Mouse (Mus musculus): ENCODE measurements around the gene Snx21.
"Not testable (repeated sequence)": the region's sequence is repeated elsewhere in the genome, so short reads cannot be mapped to it uniquely, and the experiment has no call there.

Gene Snx21

DNA sequence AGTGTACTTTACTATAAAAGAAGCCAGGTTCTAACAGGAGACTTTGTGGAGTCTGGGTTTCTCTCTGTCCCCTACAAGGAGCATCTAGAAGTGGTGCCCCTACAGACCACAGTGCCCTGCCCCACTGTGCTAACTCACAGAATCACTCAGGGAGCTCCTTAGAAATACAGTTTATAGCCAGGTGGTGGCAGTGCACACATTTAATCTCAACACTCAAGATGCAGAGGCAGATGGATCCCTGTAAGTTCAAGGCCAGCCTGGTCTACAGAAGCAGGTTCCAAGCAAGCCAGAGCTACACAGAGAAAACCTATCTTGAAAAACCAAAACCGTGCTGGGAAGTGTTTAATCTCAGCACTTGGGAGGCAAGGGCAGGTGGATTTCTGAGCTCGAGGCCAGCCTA lies 8.1 kb downstream of the Snx21 start:
- no peak for DNase-seq (ENCODE audit: low spot score in 2 of 2)

DNA sequence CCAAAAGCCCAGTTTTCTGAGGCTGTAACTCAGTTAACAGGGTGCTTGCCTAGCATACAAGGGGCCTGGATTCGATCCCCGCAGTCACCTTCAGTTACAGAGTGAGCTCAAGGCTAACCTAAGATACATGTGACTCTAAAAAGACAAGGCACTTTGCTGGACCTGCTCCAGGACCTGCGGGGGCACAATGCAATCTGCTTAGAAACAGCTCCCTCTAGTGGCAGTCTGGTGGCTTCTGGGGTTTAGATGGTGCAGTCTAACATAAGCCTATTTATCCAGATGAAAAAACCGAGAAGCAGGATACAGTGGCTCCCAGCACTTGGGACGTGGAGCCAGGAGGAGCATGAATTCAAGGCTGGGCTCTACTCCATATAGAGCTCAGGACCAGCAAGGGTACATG lies 8.7 kb downstream of the Snx21 start:
- DNase-seq (ENCODE audit: low spot score in 2 of 2): peak; percentile 68 to 74

DNA sequence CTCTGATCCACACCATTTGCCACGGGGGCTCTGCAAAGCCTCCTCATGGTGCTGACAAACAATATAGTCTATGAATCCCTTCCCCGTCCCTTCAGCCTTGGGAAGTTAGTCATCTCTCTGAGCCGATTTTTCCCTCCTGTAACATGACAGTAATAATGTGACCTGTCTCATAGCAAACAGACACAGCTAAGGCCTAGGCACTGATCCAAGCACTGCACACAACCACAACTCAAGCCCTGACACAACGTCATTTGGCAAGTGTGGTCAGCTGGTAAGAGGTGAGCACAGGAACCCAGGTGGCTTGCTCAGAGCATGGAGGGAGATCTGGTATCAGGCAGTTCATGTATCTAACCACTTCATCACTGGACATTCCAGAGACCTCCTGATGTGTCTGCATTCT lies 10.2 kb downstream of the Snx21 start:
- DNase-seq (ENCODE audit: low spot score in 2 of 2): no peak

DNA sequence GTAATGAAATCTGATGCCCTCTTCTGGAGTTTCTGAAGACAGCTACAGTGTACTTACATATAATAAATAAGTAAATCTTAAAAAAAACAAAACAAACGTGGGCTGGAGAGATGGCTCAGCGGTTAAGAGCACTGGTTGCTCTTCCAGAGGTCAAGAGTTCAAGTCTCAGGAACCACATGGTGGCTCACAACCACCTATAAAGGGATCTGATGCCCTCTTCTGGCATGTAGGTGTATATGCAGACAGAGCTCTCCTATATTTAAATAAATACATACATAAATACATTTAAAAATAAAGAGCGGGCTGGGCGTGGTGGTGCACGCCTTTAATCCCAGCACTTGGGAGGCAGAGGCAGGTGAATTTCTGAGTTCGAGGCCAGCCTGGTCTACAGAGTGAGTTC lies 12.9 kb downstream of the Snx21 start:
- not testable (repeated sequence) for DNase-seq (ENCODE audit: low spot score in 2 of 2)

DNA sequence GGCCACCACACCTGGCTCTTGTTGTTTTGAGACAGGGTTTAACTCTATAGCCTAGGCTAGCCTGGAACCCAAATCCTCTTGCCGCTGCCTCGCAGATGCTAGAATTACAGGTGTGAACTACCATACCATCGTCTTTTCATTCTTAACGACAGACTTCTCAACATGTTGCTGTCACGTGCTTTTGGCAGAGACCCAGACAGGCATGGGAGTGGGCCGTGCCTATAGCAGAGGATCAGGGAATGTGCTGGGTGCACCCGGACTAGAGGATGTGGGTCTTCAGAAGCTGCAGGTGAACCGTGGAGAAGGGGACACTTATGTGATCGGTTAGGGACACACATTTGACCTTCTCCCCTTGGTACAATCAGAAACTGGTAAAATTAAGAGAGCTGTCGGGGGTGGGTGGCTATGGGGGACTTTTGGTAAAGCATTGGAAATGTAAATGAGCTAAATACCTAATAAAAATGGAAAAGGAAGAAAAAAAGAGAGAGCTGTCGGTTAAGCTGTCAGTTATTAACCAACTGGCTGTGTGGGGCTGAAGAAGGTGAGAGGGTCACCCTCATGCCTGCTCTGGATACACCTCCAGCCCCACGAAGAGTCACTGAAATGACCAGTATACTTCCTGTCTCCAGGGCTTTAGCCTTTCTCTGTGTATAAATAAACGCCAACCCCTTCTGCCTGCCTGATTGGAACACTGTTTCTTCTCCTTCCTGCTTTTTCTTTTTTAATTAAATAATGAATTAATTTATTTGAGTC lies 14.8 kb downstream of the Snx21 start:
- no peak for DNase-seq (ENCODE audit: low spot score in 2 of 2)

DNA sequence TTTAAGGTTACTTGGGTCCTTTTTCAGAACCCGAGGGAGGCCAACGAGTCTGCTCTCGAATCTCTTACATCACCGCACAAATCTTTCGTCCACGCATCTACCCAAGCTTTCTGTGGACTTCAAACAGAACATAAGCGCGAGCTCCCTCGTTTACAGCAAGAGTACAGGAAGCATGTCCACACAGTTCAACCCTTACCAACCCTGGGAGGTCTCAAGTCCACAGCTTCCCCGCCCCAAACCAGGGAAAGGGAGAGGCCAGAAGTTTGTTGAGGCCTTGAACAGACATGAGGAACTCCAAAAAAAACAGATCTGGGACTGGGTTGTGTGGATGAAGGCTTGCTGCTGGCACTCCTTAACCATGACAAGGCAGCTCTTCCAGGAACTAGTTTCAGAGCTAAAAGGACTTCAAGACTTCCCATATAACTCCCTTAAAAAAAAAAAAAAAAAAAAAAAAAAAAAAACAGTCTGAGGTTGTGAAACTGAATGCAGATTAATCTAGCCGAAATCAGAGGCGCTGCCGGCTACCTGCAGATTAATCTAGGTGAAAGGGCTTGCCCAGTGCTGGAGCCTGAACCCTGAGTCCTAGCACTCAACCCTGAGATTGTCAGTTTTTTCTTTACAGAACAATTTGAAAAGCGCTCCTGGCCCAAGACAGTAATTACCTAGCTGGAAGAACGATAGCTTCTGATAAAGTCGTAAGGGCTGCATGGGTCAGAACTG lies 17.7 kb downstream of the Snx21 start:
- DNase-seq (ENCODE audit: low spot score in 2 of 2): no peak

DNA sequence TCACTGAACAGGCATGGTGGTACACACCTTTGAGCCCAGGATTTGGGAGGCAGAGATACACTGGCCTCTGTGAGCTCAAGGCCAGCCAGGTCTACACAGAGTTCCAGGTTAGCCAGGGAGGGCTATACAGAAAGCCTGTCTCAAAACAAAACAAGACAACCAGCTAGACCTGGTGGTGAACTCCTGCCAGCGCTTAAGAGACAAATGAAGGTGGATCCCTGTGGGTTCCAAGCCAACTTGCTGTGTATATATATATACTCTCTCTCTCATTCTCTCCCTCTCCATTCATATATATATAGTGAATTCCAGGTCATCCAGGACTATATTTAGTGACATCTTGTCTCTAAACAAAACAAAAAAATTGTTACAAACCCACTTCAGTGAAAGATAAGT lies 18.3 kb downstream of the Snx21 start:
- no peak for DNase-seq (ENCODE audit: low spot score in 2 of 2)

DNA sequence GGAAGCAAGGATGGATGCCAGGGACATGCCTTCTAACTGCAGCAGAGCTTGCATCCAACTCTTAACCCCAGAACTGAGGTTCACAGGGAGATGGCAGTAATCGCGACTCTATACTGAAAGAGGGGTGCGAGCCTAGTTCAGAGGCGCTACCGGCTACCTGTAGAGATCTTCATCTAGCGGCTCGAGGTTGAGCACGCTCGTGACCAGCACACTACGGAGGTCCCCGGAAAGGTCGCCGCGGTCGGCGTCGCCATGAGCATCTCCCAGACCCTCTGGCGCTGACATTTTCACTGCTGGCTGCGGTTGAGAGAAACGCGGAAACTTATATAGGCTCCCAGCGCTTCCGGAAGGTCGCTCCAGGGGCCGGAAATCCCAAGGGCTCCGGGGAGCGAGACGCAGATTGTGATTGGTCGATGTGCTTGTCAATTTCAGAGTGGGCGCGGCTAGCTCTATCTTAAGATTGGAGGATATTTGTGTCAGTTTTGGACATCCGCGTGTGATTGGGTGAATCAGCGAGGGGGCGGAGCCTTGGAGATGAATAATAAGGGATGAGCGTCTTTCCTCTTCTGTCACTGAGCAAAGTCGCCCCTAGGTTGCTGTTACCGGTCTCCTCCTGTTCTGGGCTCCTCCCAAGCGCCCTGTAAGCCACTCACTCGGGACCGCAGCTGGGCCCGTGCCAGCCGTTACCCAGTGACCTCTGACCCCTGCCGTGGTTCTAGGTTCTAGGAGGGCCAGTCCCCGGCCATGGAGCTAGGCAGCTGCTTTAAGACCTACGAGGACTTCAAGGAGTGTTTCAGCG lies 19.1 kb downstream of the Snx21 start, which contains the start of the genes Acot8 and Zswim3:
Gene Acot8 (minus strand): TSS at position 350 of the 799 bp plus-strand sequence.
Gene Zswim3 (plus strand): TSS at position 566 of the 799 bp plus-strand sequence.
- DNase-seq (ENCODE audit: low spot score in 2 of 2): peak; percentile 98 to 99

DNA sequence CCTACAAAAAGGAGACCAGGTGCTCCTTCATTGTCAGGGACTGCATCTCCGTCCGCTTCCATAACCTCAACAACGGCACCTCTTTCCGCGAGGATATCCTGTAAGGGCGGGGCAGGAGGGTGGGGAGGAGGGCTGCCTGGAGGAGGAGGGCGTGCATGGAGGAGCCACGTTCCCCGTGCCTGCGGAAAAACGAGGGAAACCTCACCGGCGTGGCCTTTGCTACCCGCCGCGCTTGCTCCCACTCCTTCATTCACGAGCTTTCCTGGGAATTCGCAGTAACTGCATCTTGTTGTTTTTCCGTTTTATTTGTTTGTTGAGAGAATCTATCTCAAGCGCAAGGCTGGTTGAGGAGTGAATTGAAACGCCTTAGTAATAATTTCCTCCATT lies 19.7 kb downstream of the Snx21 start:
- DNase-seq (ENCODE audit: low spot score in 2 of 2): no peak

DNA sequence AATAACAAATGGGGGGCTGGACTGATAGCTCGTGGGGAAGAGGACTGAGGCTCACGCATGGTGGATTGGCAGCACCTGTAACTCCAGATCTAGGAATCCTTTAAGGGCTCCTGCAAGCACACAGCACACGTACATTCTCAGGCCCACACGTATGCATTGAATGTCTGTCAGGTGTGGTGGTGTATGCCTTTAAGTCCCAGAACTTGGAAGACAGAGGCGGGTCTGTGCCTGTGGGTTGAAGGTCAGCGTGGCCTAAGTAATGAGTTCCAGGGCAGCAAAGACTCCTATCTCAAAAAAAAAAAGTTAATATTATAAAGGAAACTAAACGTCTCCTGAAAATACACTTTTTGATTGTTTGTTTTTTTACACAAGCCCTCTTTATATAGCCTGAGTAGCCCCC lies 21.0 kb downstream of the Snx21 start:
- no peak for DNase-seq (ENCODE audit: low spot score in 2 of 2)

DNA sequence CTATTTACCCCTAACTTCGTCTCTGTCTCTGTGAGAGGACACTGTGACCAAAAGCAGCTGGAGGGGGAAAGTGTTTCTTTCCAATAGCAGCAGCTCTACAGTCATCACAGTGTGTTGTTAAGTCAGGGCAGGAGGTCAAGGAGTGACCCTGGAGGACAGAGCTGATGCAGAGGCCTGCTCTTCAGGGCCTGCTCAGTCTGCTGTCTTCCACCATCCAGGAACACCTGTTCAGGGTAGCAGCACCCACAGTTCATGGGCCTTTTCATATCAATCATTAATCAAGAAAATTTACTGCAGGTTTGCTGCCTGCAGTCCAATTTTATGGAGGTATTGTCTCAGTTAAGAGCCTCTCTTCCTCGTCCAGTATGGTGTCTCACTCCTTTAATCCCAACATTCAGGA lies 27.9 kb downstream of the Snx21 start:
- DNase-seq (ENCODE audit: low spot score in 2 of 2): no peak

DNA sequence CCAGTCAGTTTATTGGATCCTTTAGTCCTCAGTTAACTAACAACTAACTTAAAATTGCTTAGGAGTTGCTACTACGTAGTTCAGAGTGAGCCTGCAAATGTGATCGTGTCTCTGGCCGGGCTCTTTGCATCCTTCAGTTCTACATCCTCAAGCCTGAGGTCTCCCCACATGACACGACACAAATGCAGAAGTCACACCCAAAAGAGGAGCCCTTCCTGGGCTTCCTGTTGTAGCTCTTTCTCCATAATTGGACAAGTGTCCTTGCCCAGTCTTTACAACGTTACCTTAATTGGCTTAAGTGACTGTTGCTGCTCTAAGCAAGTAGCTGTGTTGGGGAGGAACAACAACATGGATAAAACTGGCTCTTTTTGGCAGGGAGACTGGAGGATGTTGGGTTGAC lies 29.7 kb downstream of the Snx21 start:
- no peak for DNase-seq (ENCODE audit: low spot score in 2 of 2)

DNA sequence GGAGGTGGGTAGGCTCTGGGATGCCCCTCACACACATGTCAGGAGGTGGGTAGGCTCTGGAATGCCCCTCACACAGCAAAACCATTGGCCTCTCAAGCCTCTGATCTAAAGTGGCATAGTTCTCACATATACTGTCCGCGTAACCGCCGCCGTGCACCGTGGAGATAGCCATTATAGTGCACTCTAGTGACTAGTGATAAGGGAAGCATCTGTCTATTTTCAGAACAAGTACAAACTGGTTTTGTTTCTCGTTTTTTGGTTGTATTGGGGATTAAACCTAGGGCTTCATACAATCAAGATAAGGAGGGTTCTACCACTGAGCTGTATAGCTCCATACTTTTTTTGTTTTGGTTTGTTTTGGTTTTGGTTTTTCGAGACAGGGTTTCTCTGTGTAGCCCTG lies 30.2 kb downstream of the Snx21 start:
- DNase-seq (ENCODE audit: low spot score in 2 of 2): no peak

DNA sequence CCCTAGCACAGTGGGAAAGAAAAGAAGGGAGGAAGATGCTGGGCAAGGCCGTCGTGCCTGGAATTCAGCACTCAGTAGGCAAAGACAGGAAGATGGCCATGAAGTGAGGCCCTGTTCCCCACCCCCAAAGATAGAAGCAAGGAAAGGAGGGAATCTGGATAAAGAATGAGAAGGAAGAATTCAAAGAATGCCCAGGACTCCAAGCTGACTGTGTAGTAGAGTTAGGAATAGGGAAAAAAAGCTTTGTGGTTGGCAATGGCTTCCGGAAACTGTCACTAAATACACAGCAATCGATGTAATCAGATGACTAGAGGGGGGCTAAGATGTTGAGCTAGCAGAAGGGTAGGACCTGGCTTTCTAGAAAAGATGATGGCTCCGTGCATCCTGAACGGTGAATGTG lies 31.6 kb downstream of the Snx21 start:
- DNase-seq (ENCODE audit: low spot score in 2 of 2): no peak

DNA sequence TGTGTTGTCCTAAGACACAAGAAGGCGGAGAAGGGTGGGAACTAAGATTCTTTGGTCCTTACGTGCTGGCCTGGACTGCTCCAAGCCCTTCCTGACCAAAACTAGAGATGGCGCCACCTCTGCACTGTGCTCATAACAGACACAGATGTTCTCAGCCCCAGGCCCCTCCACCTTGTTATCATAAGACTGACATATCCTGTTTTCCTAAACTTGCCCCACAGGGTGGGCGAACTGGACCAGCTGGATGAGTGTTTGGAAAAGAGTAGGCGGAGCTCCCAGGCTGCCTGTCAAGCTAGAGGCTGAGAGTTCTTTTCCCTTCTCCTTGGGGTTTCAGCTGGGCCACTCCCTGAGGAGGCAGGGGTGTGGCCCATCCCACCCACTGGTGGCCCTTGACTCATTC lies 32.1 kb downstream of the Snx21 start:
- DNase-seq (ENCODE audit: low spot score in 2 of 2): no peak

DNA sequence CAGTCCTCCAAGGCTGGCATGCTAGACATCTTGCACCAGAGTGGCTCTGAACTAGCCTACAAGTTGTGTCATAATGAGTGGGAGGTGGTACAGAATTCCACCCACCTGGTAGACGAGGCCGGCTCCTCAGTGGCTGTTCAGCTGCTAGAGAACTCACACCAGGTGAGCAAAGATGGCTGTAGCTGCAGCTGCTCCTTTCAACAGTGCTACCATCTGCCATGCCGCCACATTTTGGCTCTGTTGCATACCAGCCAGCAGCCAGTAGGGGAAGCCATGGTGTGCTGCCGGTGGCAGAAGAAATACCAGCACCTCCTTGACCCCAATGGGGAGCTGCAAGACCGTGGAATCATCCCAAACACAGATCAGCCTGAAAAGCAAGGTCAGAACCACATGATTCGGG lies 35.4 kb downstream of the Snx21 start:
- DNase-seq (ENCODE audit: low spot score in 2 of 2): no peak

DNA sequence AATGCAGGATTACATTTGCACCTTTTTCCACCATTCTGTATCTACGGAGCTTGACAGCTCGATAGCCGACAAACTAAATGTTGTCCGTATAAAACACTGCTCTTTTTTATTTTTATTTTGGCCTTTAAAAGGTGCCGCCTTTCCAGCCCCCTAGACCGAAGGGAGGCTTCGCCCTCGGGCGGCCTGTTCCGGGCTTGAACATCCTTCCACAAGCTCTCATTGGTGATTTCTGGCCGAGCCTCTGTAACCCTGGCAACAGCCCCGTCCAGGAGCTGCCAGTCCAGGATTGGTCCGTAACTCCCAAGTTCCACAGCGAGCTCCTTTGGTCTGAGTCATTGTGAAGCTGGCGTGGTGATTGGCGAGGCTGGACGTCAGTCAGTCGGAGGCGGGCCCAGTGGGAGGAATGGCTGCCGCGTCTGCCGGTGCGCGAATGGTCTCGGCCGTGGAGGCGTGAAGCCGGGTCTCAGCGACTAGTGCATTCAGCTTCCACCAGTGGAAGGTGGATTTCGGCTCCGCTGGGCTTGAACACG lies 37.1 kb downstream of the Snx21 start, which contains the start of gene Zswim1:
Gene Zswim1 (plus strand): TSS at position 51 of the 530 bp plus-strand sequence.
- peak; percentile 99 to 100 for DNase-seq (ENCODE audit: low spot score in 2 of 2)

DNA sequence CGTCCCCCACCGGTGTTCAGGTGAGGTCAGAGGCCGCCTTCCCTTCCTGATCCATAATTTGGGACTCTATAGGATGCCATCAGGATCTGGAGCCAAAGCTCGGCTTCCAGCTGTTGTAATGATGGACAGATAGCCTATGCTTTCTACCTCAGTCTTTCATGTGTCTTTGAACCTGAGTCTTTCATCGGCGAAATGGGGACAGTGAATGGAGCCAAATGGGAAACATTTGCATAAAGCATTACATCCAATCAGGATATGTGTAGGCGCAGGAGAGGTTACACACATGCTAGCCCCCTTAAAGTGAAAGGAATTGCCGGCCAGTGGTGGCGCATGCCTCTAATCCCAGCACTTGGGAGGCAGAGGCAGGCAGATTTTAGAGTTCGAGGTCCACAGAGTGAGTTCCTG lies 37.6 kb downstream of the Snx21 start:
- DNase-seq (ENCODE audit: low spot score in 2 of 2): no peak

DNA sequence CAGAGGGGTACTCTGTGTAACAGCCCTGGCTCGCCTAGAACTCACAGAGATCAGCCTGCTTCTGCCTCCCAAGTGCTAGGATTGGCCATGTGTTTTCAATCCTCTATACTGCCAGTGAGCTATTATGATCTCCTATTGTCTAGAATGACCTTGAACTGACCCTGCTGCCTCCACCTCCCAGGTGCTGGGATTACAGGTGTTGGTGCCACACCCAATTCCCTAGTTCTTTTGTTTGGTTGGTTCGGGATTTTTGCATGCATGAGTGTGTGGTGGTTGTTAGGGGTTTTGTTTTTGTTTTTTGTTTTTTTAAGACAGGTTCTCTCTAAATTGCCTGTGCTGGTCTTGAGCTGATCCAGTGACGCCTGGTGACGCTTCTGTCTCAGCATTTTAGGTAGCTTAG lies 38.3 kb downstream of the Snx21 start:
- no peak for DNase-seq (ENCODE audit: low spot score in 2 of 2)

DNA sequence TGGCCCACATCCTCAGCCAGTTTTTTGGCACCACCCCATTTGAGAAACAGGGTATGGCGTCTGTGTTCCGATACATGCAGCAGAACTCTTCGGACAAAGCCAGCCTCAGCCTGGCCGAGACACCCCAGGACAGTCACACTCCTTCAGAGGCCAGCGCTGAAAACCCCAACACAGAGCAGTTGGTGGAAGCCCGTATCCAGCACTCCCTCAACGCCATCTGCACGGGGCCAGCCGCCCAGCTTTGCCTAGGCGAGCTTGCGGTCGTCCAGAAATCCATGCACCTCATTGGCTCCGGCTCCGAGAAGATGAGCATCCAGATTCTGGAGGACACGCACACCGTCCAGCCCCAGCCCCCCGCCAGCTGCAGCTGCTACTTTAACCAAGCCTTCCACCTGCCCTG lies 39.9 kb downstream of the Snx21 start:
- no peak for DNase-seq (ENCODE audit: low spot score in 2 of 2)

DNA sequence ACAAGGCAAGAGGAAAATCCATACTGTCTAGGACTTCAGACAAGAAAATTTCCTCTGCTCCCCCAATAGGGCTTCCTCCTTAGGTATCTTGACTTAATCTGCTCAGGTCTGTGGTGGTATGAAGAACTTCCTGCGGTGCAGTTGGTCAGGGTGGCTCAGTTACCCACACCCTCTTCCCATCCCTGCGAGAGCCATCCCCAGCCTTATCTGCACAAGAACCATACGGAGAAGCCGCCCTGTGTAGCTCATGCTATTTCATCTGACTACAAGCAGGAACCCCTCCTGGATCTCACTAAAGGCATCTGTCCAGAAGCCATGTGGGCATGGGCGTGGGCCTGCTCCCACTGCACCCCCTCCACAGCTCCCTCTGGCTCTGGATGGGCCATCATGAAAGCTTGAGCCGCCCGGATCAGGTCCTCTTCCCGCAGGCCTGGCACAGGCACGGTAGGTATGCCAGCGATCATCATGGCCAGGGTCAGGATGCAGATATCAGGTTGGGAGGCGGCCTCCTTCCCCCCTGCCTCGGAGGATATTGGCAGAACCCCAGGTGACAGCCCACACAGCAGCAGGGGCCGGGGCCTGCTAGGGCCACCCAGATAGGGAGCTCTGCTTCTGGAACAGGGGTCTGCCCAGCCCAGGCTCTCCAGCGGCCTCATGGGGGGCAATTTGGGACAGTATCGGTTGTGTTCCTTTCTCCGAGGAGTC lies 41.7 kb downstream of the Snx21 start:
- DNase-seq (ENCODE audit: low spot score in 2 of 2): no peak

DNA sequence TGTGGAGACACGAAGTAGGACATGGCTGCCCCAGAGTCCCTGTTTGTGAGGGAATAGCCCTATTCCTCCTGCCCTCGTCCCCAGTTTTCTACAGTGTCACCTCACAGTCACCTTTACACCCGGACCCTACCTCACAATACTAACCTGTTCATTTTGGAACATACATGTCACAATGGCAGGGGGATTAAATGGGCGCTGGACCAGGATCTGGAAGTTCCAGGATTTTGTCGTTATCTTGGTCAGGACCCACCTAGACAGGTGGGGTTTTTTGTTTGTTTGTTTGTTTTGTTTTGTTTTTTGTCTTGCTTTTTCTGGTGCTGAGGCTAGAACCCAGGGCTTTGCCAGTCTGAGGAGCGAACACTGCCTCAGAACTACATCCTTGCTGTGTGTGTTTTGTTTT lies 42.8 kb downstream of the Snx21 start, which contains the start of gene Spata25:
Gene Spata25 (minus strand): TSS at position 101 of the 400 bp plus-strand sequence.
- DNase-seq (ENCODE audit: low spot score in 2 of 2): no peak
